Mouse (Mus musculus): ENCODE measurements around the gene Trafd1.

Gene Trafd1

DNA sequence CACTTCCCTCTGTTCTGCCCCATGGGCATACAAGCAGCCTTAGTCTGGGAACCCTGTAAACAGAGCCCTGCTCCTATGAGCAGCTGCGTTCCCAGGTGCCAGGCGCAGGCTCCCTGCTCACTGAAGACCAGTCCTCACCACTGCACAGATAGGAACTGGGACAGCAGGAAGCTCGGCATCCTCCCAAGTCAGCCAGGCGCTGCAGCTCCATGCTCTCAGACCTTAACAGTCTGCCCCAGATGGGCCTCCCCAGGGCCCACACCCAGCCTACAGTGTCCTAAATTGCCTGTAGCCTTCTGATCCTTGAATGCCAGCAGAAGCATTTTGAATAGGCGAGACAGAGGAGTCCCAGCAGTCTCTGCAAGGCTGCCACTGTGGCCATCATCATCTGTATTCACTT is 23.7 kb downstream of the Trafd1 start:
- TF ChIP-seq GATA4 (IDR thresholded peaks at IDR 0.05; ENCODE audit: insufficient replicate concordance, low read length): no peak

DNA sequence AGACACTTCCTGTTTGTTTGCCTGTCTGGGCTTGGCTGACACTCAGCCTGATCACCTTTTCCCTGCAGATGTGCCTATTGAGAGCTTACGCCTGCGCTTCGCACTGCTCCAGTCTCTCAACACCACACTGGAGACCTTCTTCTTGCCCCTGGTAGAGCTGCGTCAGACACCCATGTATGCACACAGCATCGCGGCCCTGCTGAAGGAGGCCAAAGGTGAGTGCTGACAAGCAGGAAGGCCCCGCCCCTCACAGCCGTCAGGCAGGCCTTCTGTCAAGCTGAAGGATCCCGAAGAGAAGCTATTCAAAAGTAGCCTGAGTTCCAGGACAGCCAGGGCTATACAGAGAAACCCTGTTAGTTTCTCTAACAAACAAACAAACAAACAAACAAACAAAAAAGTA is 26.2 kb downstream of the Trafd1 start:
- TF ChIP-seq GATA4 (IDR thresholded peaks at IDR 0.05; ENCODE audit: insufficient replicate concordance, low read length): no peak

DNA sequence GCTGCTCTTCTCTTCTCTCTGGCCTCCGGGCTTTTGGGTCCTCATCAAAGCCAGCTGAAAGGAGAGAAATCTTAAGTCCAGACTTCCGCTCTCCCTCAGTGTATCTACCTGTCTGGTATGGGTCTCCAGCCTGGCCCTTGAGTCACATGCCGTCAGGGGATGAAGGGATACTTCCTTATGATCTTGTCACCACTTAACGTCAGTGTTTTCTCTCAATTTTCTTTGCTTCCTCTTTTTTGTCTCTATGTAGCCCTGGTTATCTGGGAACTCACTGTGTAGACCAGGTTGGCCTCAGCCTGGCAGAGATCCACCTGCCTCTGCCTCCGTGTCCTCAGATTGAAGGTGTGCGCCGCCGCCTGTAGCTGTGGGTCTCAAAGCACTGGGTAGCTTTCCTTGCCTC is 41.4 kb downstream of the Trafd1 start:
- TF ChIP-seq GATA4 (IDR thresholded peaks at IDR 0.05; ENCODE audit: insufficient replicate concordance, low read length): no peak

DNA sequence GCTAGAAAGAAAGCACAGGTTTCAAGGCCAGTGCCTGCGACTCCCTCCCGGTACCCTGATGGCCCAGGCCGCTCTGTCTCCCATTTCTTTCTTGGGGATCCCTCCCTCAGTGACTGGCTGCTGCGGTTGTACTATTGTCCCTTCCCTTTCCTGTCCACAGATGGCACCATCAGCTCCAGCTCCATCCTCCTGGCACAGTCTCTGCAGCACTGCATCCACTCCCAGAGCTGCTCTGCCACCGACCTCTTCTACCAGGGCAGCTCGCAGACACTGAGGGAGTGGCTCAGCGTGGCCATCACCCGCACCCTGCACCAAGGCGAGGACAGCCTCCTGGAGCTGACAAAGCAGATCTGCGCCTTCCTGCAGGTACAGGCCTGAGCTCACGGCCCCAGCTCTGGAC is 42.9 kb downstream of the Trafd1 start:
- no peak for TF ChIP-seq GATA4 (IDR thresholded peaks at IDR 0.05; ENCODE audit: insufficient replicate concordance, low read length)

DNA sequence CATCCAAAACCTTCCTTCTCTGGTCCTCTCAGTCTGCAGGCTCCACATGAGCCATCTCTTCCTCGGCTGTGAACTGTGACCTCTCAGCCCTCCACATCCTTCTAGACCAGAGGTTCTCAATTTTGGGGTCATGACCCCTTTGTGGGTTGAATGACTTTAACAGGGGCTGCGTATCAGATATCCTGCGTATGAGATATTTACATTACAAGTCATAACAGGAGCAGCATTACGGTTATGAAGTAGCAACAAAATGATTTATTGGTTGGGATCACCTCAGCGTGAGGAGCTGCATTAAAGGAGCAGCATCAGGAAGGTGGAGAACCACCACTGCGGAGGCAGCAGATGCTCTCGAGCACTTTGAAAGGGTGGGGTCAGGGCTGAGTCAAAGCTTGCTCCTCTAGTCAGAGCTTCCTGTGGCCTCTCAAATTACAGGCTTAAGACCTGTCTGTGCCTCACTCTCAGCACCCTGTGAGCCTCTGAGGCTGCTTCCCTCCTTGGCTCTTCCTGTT is 44.4 kb downstream of the Trafd1 start:
- no peak for TF ChIP-seq GATA4 (IDR thresholded peaks at IDR 0.05; ENCODE audit: insufficient replicate concordance, low read length)

DNA sequence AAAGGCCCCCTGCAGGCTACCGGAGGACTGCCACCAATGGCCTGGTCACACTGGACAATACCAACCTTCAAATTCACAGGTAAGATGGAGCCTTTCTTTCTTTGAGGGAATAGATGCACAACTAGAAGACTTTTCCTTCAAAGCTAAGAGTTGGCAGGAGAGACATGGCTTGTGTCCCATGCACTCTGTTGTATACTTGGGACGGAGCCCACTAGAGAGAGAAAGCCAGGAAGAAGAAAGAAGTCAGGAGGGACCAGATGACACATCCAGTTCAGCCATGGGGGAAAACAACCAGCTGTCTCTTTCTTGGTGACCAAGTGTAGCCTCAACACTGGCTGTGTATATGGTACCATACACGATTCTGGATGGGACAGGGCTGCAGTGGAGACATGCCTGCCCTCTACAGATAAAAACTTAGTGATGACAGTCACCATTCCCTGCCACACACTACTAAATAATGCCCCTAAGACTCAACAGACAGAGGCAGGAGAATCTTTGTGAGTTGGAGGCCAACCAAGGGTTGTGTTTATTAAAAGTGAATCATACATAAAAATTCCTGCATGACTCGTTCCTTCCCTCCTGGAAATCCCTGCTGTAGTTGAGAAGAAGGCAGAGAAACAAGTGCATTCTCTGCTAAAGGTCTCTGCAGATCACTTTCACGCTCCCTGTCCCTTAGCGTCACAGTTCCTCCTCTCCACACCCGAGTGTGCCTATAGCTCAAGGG is 45.8 kb downstream of the Trafd1 start:
- no peak for TF ChIP-seq GATA4 (IDR thresholded peaks at IDR 0.05; ENCODE audit: insufficient replicate concordance, low read length)

DNA sequence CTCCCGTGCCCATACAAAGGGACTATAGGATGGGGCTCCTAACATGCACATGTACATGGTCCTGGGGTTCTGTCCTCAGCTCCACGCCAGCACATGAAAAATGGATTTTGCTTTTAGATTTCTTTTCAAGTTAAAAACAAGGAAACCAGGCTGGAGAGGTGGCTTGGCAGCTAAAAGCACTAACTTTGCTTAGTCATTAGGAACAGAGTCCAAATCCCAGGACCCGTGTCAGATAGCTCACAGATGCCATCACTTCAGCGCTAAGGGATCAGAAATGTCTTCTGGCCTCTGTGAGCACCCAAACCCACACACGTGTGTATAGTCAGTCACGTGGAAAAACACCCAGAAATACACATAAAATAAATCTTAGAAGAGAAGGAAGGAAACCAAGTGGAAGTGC is 48.7 kb downstream of the Trafd1 start:
- no peak for TF ChIP-seq GATA4 (IDR thresholded peaks at IDR 0.05; ENCODE audit: insufficient replicate concordance, low read length)

DNA sequence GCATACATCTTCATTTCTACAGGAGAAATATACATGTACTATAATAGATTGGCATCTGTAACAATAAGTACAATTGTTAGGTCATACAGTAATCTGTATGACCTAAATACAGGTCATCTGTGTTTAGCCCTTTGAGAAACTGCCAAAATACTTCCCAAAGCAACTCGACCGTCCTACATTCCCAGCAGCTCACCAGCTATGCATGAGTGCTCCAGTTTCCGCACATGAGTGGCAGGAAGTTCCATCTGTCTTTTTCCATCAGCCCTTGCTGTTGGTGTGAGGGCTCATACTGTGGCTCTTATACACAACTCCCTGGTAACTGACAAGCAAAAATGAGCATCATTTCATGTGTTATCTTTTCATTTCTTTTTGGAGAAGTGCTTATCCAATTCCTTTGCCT is 49.4 kb downstream of the Trafd1 start:
- TF ChIP-seq GATA4 (IDR thresholded peaks at IDR 0.05; ENCODE audit: insufficient replicate concordance, low read length): no peak

DNA sequence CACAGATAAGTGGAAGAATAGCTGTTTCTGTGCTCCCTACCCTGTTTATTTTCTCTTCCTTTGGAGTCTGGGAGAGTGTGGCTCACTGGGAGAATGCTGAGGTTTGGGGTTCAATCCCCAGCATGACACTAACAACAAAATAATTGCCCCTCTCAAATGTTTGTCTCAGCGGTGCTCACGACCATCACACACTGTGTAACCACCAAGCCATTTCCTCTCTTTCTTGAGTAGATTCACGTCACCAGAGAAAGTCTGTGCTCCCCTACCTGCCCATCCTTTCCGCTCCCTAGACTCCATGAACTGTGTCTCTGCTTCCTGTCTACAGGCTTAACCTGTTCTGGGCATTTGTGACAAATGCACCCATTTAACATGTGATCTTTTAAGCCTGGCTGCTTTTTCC is 50.0 kb downstream of the Trafd1 start:
- TF ChIP-seq GATA4 (IDR thresholded peaks at IDR 0.05; ENCODE audit: insufficient replicate concordance, low read length): no peak

DNA sequence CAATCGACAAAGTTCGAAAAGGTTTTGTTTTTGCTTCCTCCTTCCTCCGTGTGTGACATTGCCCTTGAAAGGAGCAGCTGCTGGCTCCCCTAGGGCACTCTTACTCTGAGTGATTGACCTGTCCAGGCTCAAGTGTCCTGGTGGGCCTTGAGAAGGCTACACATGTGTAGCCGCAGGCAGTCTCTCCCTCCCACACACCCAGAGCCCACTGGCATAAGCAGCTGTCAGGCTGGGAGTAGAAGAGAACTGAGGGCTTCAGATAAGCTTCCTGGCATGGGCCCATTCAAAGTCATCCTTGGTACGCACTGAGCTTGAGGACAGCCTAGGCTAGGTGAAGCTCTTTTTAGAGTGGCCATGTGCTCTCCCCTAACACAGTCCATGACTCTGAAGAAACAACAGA is 51.0 kb downstream of the Trafd1 start:
- TF ChIP-seq GATA4 (IDR thresholded peaks at IDR 0.05; ENCODE audit: insufficient replicate concordance, low read length): no peak

DNA sequence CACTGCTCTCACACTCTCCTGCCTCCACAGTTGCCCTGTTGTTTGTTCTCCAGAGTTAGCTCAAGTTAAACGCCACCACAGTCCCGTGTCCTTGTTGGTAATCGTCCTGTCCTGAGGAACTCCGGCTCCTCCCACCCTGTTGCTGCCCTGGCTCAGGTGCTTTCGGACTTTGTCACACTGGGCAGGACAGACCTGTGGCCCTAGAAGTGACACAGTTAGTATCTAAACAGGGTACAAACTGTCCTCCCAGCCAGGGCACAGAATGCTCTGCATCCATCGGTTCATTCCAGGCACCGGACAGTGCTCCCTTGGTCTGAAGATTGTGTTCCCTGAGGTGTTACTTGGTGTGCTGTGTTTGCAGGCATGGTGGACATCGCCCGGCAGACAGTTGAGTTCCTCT is 51.5 kb downstream of the Trafd1 start:
- peak; percentile 68; the same call in 1 of the 2 replicates for TF ChIP-seq GATA4 (IDR thresholded peaks at IDR 0.05; ENCODE audit: insufficient replicate concordance, low read length)

DNA sequence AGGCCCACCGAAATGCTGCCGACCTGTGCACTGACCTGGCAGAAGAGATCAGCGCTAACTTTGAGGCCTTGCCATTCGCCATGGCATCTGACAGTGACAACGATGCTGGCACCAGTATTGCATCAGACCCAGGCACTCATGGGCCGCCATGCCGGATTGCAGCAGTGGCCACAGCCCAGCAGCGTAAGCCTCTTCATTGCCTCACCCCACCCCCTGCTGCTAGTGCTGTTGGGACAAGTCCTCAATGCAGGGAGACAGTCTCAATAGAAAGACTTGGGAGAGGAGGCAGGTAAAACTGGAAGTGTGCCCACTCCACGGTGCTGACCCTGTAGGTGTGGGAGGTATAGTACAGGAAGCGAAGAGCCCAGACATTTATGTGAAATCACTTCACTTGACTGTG is 53.7 kb downstream of the Trafd1 start:
- no peak for TF ChIP-seq GATA4 (IDR thresholded peaks at IDR 0.05; ENCODE audit: insufficient replicate concordance, low read length)

DNA sequence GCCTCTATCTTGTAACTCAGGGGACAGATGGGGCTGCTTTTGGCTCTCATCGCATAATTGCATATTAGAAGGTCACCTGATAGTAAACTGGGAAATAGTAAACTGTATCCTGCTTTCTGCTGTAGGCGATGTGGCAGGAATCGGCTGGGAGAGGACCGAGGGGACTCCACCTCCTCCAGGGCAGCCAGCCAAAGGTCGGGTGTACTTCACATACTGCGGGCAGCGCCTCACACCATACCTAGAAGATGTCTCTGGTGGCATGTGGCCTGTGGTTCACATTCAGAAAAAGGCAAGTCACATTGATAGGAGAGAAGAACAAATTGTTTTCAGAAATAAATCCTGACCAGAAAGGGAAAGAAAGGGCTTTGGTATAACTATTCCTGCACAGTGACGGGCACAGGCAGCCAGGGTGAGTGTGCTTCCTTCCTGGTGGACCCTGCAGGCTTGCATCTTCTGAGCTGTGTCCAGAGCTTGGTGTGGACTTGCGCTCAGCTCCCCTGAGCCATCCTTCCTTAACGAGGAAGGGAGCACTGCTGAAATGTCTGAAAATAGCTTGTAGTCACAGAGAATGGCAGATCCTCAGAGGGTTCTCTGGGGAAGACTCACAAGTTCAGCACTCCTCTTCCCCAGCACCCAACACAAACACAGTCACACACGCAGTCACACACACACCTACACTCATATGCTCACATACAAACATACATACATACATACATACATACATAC is 55.9 kb downstream of the Trafd1 start:
- no peak for TF ChIP-seq GATA4 (IDR thresholded peaks at IDR 0.05; ENCODE audit: insufficient replicate concordance, low read length)

DNA sequence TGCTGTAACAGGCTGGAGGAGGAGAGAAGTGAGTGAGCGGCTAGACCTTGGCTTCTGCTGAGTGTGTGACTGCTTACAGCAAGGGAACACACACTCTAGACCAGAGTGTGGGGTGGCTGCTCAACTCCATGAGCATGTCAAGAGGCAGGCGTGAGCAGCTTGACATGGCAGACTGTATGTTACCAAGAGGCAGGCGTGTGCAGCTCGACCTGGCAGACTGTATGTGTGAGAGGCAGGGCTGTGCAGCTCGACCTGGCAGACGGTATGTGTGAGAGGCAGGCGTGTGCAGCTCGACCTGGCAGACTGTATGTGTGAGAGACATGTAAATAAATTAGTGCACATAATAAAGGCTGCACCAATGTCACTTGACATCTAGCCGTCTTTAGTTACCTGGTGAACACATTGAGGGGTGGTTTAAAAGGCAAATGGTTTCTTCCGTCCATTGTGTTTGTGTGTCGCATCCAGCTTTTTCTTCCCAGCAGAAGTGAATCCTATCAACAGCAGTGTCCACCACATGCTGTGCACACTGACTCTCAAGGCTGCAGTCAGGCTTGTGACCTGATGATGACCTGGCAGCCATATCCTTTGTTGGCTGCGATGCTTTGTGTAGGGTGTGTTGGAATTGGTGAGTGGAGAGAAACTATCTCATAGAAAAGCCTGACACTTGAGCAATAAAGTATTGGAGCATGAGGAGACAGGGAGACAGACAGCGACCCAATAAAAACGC is 59.2 kb downstream of the Trafd1 start:
- TF ChIP-seq GATA4 (IDR thresholded peaks at IDR 0.05; ENCODE audit: insufficient replicate concordance, low read length): no peak
